Mouse (Mus musculus) CH12.LX (cell line): ENCODE results near the gene Tspan15. TPM values are rescaled to one million over a fixed set of nuclear protein-coding genes. Genes with fewer than 3 reads are reported as not detected.

ENCODE experiments used
- DNase-seq: peaks from one replicate; pipeline ENCODE4 v3.0.0-alpha.2; 2013; ENCODE audit errors: extremely low read depth
- H3K27ac ChIP-seq: 2 replicates; pipeline ENCODE4 v1.5.1; 2012; ENCODE audit warnings: low read depth, mild to moderate bottlenecking, control low read depth, moderate library complexity; ENCODE audit not compliant: insufficient read depth
- H3K27me3 ChIP-seq: replicated peaks from 2 replicates; pipeline ENCODE3; 2012; ENCODE audit warnings: inconsistent platforms
- H3K36me3 ChIP-seq, 2 experiments: replicated peaks in 1 of 2; 2 replicates each; pipeline versions ENCODE3 to v1.6.1; 2012; ENCODE audit warnings: inconsistent platforms in 1 of 2, low read length in 1 of 2, mild to moderate bottlenecking in 1 of 2, mixed read lengths in 1 of 2, moderate library complexity in 1 of 2; ENCODE audit not compliant: control insufficient read depth in 1 of 2, insufficient read depth in 1 of 2
- H3K4me1 ChIP-seq, 2 experiments: 2 replicates each; pipeline ENCODE4 v1.6.1; 2012; ENCODE audit warnings: inconsistent platforms in 1 of 2, moderate library complexity in 1 of 2; ENCODE audit not compliant: insufficient read depth in 2 of 2, control insufficient read depth in 1 of 2
- H3K4me2 ChIP-seq: 2 replicates; pipeline ENCODE4 v1.6.1; 2012; ENCODE audit warnings: low read depth, mild to moderate bottlenecking, control low read depth; ENCODE audit not compliant: poor library complexity, insufficient read depth, severe bottlenecking
- H3K4me3 ChIP-seq, 3 experiments: fragments of 150-350 bp in 1 of 3; sonication (generic) in 1 of 3; replicated peaks in 1 of 3; 2 replicates each; pipeline versions ENCODE3 to v1.5.1; 2011 to 2012; ENCODE audit warnings: low read depth in 2 of 3, low read length in 2 of 3, mild to moderate bottlenecking in 2 of 3, moderate library complexity in 2 of 3, control low read depth in 1 of 3, improper control_type of control experiment in 1 of 3, inconsistent platforms in 1 of 3, mixed read lengths in 1 of 3; ENCODE audit not compliant: poor library complexity in 1 of 3
- H3K79me2 ChIP-seq: replicated peaks from 2 replicates; pipeline ENCODE4 v1.6.1; 2012; ENCODE audit warnings: mild to moderate bottlenecking, moderate library complexity; ENCODE audit not compliant: control insufficient read depth, poor library complexity, insufficient read depth, severe bottlenecking; ENCODE audit errors: extremely low read depth
- H3K9ac ChIP-seq: 2 replicates; pipeline ENCODE4 v1.6.1; 2012; ENCODE audit warnings: low read depth, mild to moderate bottlenecking, control low read depth, moderate library complexity; ENCODE audit not compliant: insufficient read depth
- H3K9me3 ChIP-seq: replicated peaks from 2 replicates; pipeline ENCODE3; 2012; ENCODE audit warnings: low read length, inconsistent platforms, mixed read lengths
- BHLHE40 ChIP-seq: IDR thresholded peaks from 2 replicates; pipeline ENCODE4 v1.6.1; 2011; ENCODE audit warnings: mild to moderate bottlenecking, low read depth, low read length, improper control_type of control experiment
- CHD2 ChIP-seq: IDR thresholded peaks from 2 replicates; pipeline ENCODE4 v1.6.1; 2011; ENCODE audit warnings: low read length, improper control_type of control experiment
- CTCF ChIP-seq, 2 experiments: IDR thresholded peaks in 1 of 2; conservative IDR thresholded peaks in 1 of 2; 2 replicates each; pipeline ENCODE4 v1.5.1; 2011 to 2012; ENCODE audit warnings: low read depth in 2 of 2, low read length in 2 of 2, improper control_type of control experiment in 1 of 2, inconsistent platforms in 1 of 2, mild to moderate bottlenecking in 1 of 2, moderate library complexity in 1 of 2
- E2F4 ChIP-seq: IDR thresholded peaks from 2 replicates; pipeline ENCODE4 v1.6.1; 2011; ENCODE audit warnings: low read depth, low read length, improper control_type of control experiment; ENCODE audit not compliant: insufficient replicate concordance
- EP300 ChIP-seq: IDR thresholded peaks from 2 replicates; pipeline ENCODE4 v1.6.1; 2011; ENCODE audit warnings: low read length, improper control_type of control experiment
- ETS1 ChIP-seq: conservative IDR thresholded peaks from 2 replicates; pipeline ENCODE4 v1.6.1; 2012; ENCODE audit warnings: low read depth, mild to moderate bottlenecking, inconsistent platforms, low read length, improper control_type of control experiment, moderate library complexity
- GABPA ChIP-seq: IDR thresholded peaks from 2 replicates; pipeline ENCODE4 v1.6.1; 2012; ENCODE audit warnings: low read depth, low read length, improper control_type of control experiment, inconsistent platforms; ENCODE audit not compliant: insufficient replicate concordance
- HCFC1 ChIP-seq: IDR thresholded peaks from 2 replicates; pipeline ENCODE4 v1.6.1; 2012; ENCODE audit warnings: low read depth, mild to moderate bottlenecking, inconsistent platforms, low read length, improper control_type of control experiment
- IRF4 ChIP-seq: IDR thresholded peaks from 2 replicates; pipeline ENCODE4 v1.6.1; 2014; ENCODE audit warnings: low read depth, mild to moderate bottlenecking, inconsistent platforms, low read length, improper control_type of control experiment
- JUN ChIP-seq: IDR thresholded peaks from 2 replicates; pipeline ENCODE4 v1.6.1; 2011; ENCODE audit warnings: low read depth, mild to moderate bottlenecking, low read length, improper control_type of control experiment, moderate library complexity; ENCODE audit not compliant: insufficient read depth
- JUND ChIP-seq: conservative IDR thresholded peaks from 2 replicates; pipeline ENCODE4 v1.6.1; 2011; ENCODE audit warnings: low read depth, low read length, improper control_type of control experiment
- MAFK ChIP-seq: IDR thresholded peaks from 2 replicates; pipeline ENCODE4 v1.6.1; 2011; ENCODE audit warnings: low read length, improper control_type of control experiment; ENCODE audit not compliant: insufficient replicate concordance
- MAX ChIP-seq: IDR thresholded peaks from 2 replicates; pipeline ENCODE4 v1.6.1; 2011; ENCODE audit warnings: low read length, improper control_type of control experiment
- MAZ ChIP-seq: IDR thresholded peaks from 2 replicates; pipeline ENCODE4 v1.6.1; 2012; ENCODE audit warnings: low read depth, mild to moderate bottlenecking, inconsistent platforms, low read length, improper control_type of control experiment, moderate library complexity
- MEF2A ChIP-seq: IDR thresholded peaks from 2 replicates; pipeline ENCODE4 v1.6.1; 2014; ENCODE audit warnings: low read depth, mild to moderate bottlenecking, inconsistent platforms, low read length, improper control_type of control experiment, borderline replicate concordance
- MXI1 ChIP-seq: IDR thresholded peaks from 2 replicates; pipeline ENCODE4 v1.6.1; 2011; ENCODE audit warnings: mild to moderate bottlenecking, low read depth, low read length, improper control_type of control experiment
- MYC ChIP-seq: IDR thresholded peaks from 2 replicates; pipeline ENCODE4 v1.6.1; 2011; ENCODE audit warnings: low read depth, mild to moderate bottlenecking, improper control_type of control experiment, low read length
- NELFE ChIP-seq: IDR thresholded peaks from 2 replicates; pipeline ENCODE4 v1.6.1; 2011; ENCODE audit warnings: low read depth, low read length, improper control_type of control experiment
- NRF1 ChIP-seq: IDR thresholded peaks from 2 replicates; pipeline ENCODE4 v1.6.1; 2014; ENCODE audit warnings: low read depth, mild to moderate bottlenecking, inconsistent platforms, low read length, improper control_type of control experiment, moderate library complexity
- PAX5 ChIP-seq: IDR thresholded peaks from 2 replicates; pipeline ENCODE4 v1.6.1; 2012; ENCODE audit warnings: low read length, inconsistent platforms, mixed read lengths
- POLR2A ChIP-seq: IDR thresholded peaks from 2 replicates; pipeline ENCODE4 v1.6.1; 2011; ENCODE audit warnings: low read depth, mild to moderate bottlenecking, improper control_type of control experiment, low read length
- POLR2AphosphoS2 ChIP-seq: IDR thresholded peaks from 2 replicates; pipeline ENCODE4 v1.6.1; 2011; ENCODE audit warnings: low read depth, low read length, improper control_type of control experiment
- RAD21 ChIP-seq: IDR thresholded peaks from 2 replicates; pipeline ENCODE4 v1.6.1; 2011; ENCODE audit warnings: low read depth, mild to moderate bottlenecking, low read length, improper control_type of control experiment, moderate library complexity
- RCOR1 ChIP-seq: conservative IDR thresholded peaks from 2 replicates; pipeline ENCODE4 v1.6.1; 2012; ENCODE audit warnings: low read depth, mild to moderate bottlenecking, inconsistent platforms, low read length, improper control_type of control experiment
- SIN3A ChIP-seq: IDR thresholded peaks from 2 replicates; pipeline ENCODE4 v1.6.1; 2012; ENCODE audit warnings: low read length, improper control_type of control experiment, inconsistent platforms
- SMC3 ChIP-seq: IDR thresholded peaks from 2 replicates; pipeline ENCODE4 v1.6.1; 2011; ENCODE audit warnings: low read depth, low read length, improper control_type of control experiment
- TBP ChIP-seq: conservative IDR thresholded peaks from 2 replicates; pipeline ENCODE4 v1.6.1; 2011; ENCODE audit warnings: low read depth, low read length, improper control_type of control experiment
- UBTF ChIP-seq: IDR thresholded peaks from 2 replicates; pipeline ENCODE4 v1.6.1; 2012; ENCODE audit warnings: low read depth, mild to moderate bottlenecking, inconsistent platforms, low read length, improper control_type of control experiment, moderate library complexity
- USF1 ChIP-seq: IDR thresholded peaks from 2 replicates; pipeline ENCODE4 v1.6.1; 2014; ENCODE audit warnings: low read depth, mild to moderate bottlenecking, inconsistent platforms, low read length, improper control_type of control experiment
- USF2 ChIP-seq: conservative IDR thresholded peaks from 2 replicates; pipeline ENCODE4 v1.6.1; 2011; ENCODE audit warnings: low read depth, low read length, improper control_type of control experiment
- ZC3H11A ChIP-seq: IDR thresholded peaks from 2 replicates; pipeline ENCODE4 v1.6.1; 2012; ENCODE audit warnings: low read depth, mild to moderate bottlenecking, inconsistent platforms, low read length, improper control_type of control experiment
- ZKSCAN1 ChIP-seq: IDR thresholded peaks from 2 replicates; pipeline ENCODE4 v1.6.1; 2012; ENCODE audit warnings: low read depth, inconsistent platforms, low read length, improper control_type of control experiment, borderline replicate concordance
- ZNF384 ChIP-seq: IDR thresholded peaks from 2 replicates; pipeline ENCODE4 v1.6.1; 2012; ENCODE audit warnings: low read depth, low read length, improper control_type of control experiment, inconsistent platforms
- dilution Hi-C: fragments of 300-500 bp; cut with MboI; formaldehyde crosslinking; loops from 2 replicates; pipeline ENCODE4 v1.14.3; 2020; ENCODE audit warnings: low sequenced_read_pairs; ENCODE audit not compliant: extremely low pct_unique_long_range_greater_than_20kb, extremely low pct_ligation_motif_present
- in situ Hi-C: fragments of 300-500 bp; cut with MboI; formaldehyde crosslinking; loops from 3 replicates; pipeline ENCODE4 v1.14.3; 2019; ENCODE audit warnings: low sequenced_read_pairs, low pct_ligation_motif_present, low pct_unique_long_range_greater_than_20kb, mixed read lengths
- polyA plus RNA-seq: library from polyadenylated mRNA; unstranded; fragments of >175 nt; gene quantifications from 2 replicates; pipeline ENCODE4 v1.2.1, GENCODE M21; 2012; ENCODE audit warnings: low read depth; ENCODE audit not compliant: insufficient read length
- total RNA-seq, 2 experiments: library from RNA; depleted of rRNA; stranded (reverse); fragments of 300-350 nt in 1 of 2; fragments of >200 nt in 1 of 2; gene quantifications; 2 replicates each; pipeline ENCODE4 v1.2.3; 2012 to 2014

Gene Tspan15
- total and polyA plus RNA-seq, 3 experiments: 0.12 to 0.30 TPM; not detected in 1

DNA sequence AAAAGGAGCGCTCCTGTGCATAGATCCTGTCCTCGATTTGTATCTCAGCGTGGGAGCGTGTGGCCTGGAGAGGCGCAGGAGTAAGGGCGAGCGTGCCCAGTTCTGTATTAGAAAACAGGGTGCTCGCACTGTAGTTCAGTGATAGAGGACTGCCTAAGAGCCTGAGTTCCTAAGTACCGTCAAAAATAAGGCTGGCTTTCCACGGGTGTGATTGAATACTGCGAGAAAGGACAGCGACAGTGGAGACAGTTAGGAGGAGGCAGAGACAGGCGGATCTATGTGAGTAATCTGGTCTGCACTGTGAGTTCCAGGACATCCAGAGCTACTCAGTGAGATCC, 313 bp upstream of the Tspan15 start:
- DNase-seq: no peak
- no peaks in the 10 kb centered on the region for H3K36me3 ChIP-seq
- H3K4me3 ChIP-seq: no peak overlapping the region
- no peak overlapping the region for H3K27ac ChIP-seq
- H3K4me2 ChIP-seq: peak overlapping the region; percentile 72
- dilution Hi-C loops (no loop called here), in situ Hi-C loops (no loop called here)
- H3K79me2 ChIP-seq: no peaks in the 10 kb centered on the region
- TF ChIP-seq EP300: no peak
- TF ChIP-seq RCOR1: no peak
- TF ChIP-seq E2F4: no peak
- TF ChIP-seq MAZ: no peak
- no peak for TF ChIP-seq HCFC1
- TF ChIP-seq JUN: no peak
- no peak for TF ChIP-seq MXI1
- TF ChIP-seq MAX: no peak
- TF ChIP-seq JUND: no peak
- no peak for TF ChIP-seq CHD2
- TF ChIP-seq TBP: no peak
- TF ChIP-seq PAX5: no peak
- no peak for TF ChIP-seq RAD21
- TF ChIP-seq POLR2AphosphoS2: no peak
- TF ChIP-seq NELFE: no peak
- no peak for TF ChIP-seq MAFK
- no peak for TF ChIP-seq SIN3A
- no peak for TF ChIP-seq ETS1
- no peak for TF ChIP-seq USF2
- TF ChIP-seq CTCF (conservative IDR thresholded peaks at IDR 0.05 in 1 of 2, IDR thresholded peaks at IDR 0.05 in 1 of 2; ENCODE audit: low read depth in 2 of 2, low read length in 2 of 2): no peak
- H3K9me3 ChIP-seq: no peaks in the 10 kb centered on the region
- peaks cover 62% of the 10 kb centered on the region for H3K27me3 ChIP-seq
- H3K9ac ChIP-seq: no peak overlapping the region
- peaks cover 3 to 4% of the 10 kb centered on the region in 2 experiments; a peak in 1 of 4 replicates for H3K4me1 ChIP-seq

DNA sequence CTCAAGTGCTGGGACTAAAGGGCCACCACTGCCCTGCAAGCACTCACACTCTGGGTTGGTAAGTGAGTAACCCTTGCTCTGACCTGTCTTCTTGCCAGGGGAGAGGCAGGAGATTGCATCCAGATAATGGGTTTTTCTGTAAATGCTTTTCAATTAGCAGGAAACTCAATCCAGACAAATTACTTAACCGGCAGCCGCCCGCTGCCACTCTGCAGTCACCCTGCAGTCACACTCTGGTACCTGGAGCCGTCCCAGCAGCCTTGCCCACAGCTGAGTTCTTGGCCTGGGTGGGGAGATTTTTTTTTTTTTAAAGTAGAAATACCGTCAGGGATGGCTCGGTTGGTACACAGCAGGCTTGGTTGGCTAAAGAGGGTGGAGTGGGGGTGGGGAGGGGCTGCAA, 2.9 kb downstream of the Tspan15 start:
- H3K4me1 ChIP-seq: peaks cover 3 to 4% of the 10 kb centered on the region in 2 experiments; a peak in 1 of 4 replicates
- no peak overlapping the region for H3K27ac ChIP-seq
- no peak overlapping the region for H3K9ac ChIP-seq
- dilution Hi-C loops: no loop called here
- H3K9me3 ChIP-seq: no peaks in the 10 kb centered on the region
- H3K36me3 ChIP-seq: no peaks in the 10 kb centered on the region
- no peak for DNase-seq
- no peaks in the 10 kb centered on the region for H3K79me2 ChIP-seq
- no peak for TF ChIP-seq NELFE
- TF ChIP-seq POLR2A: no peak
- TF ChIP-seq ZC3H11A: no peak
- TF ChIP-seq GABPA: no peak
- no peak for TF ChIP-seq ZKSCAN1
- TF ChIP-seq MYC: no peak
- TF ChIP-seq RAD21: no peak
- no peak for TF ChIP-seq NRF1
- TF ChIP-seq SMC3: no peak
- no peak for TF ChIP-seq SIN3A
- TF ChIP-seq UBTF: no peak
- TF ChIP-seq JUN: no peak
- TF ChIP-seq MEF2A: no peak
- TF ChIP-seq ZNF384: no peak
- no peak for TF ChIP-seq IRF4
- TF ChIP-seq BHLHE40: no peak
- TF ChIP-seq TBP: no peak
- TF ChIP-seq USF1: no peak
- no peak for TF ChIP-seq ETS1
- no peak for TF ChIP-seq JUND
- no peak overlapping the region for H3K4me2 ChIP-seq
- H3K27me3 ChIP-seq: peaks cover 62% of the 10 kb centered on the region
- in situ Hi-C loops: no loop called here
- no peak overlapping the region for H3K4me3 ChIP-seq
